Mouse (Mus musculus) hindbrain, embryonic 16.5 days (tissue): ENCODE measurements around the gene Limk1. TPM values are rescaled to one million over a fixed set of nuclear protein-coding genes. Genes with fewer than 3 reads are reported as not detected.

Source experiments
- ATAC-seq: fragments of 200-750 bp; cut with Nextera tagmentation; 2 replicates; pipeline ENCODE4 v1.8.0; 2017; ENCODE audit warnings: moderate TSS enrichment, moderate library complexity
- H3K27ac ChIP-seq: fragments of 300-500 bp; sonication (generic); 2 replicates; pipeline ENCODE4 v1.5.1; 2014; ENCODE audit warnings: low read depth, mild to moderate bottlenecking, control low read depth, low read length, moderate library complexity
- H3K27me3 ChIP-seq: fragments of 300-500 bp; sonication (generic); replicated peaks from 2 replicates; pipeline ENCODE4 v1.6.1; 2014; ENCODE audit warnings: low read length; ENCODE audit not compliant: control insufficient read depth, insufficient read depth
- H3K36me3 ChIP-seq: fragments of 300-500 bp; sonication (generic); 2 replicates; pipeline ENCODE4 v1.6.1; 2014; ENCODE audit warnings: mild to moderate bottlenecking, low read length, moderate library complexity, mixed read lengths; ENCODE audit not compliant: control insufficient read depth, insufficient read depth
- H3K4me1 ChIP-seq: fragments of 300-500 bp; sonication (generic); 2 replicates; pipeline ENCODE4 v1.6.1; 2014; ENCODE audit warnings: low read depth, low read length; ENCODE audit not compliant: control insufficient read depth, insufficient read depth
- H3K4me2 ChIP-seq: fragments of 300-500 bp; sonication (generic); 2 replicates; pipeline ENCODE4 v1.6.1; 2014; ENCODE audit warnings: mild to moderate bottlenecking, low read length, control low read depth, moderate library complexity
- H3K4me3 ChIP-seq: fragments of 300-500 bp; sonication (generic); 2 replicates; pipeline ENCODE4 v1.5.1; 2014; ENCODE audit warnings: mild to moderate bottlenecking, low read length, control low read depth, moderate library complexity
- H3K9ac ChIP-seq: fragments of 300-500 bp; sonication (generic); 2 replicates; pipeline ENCODE4 v1.6.1; 2014; ENCODE audit warnings: low read depth, mild to moderate bottlenecking, control low read depth, low read length, moderate library complexity
- H3K9me3 ChIP-seq: fragments of 300-500 bp; sonication (generic); 2 replicates; pipeline ENCODE4 v1.6.1; 2014; ENCODE audit warnings: mild to moderate bottlenecking, low read length, moderate library complexity; ENCODE audit not compliant: control insufficient read depth
- WGBS: fragments of 180-500 bp; shearing (Covaris S2); extraction: QIAGEN DNeasy Blood & Tissue Kit; methylation state at CpG from one replicate; pipeline ENCODE4 v1.1.7; 2014; 5-methylcytosine and 5-hydroxymethylcytosine counted together
- polyA plus RNA-seq: library from polyadenylated mRNA; unstranded; fragments of >200 nt; fragmentation: Nextera tagmentation; extraction: Ambion mirVana; gene quantifications from 2 replicates; pipeline ENCODE4 v1.2.1, GENCODE M21; 2015

The Limk1 gene
- polyA plus RNA-seq, 1 experiment from 2014 or later: 22.1 TPM

- no peak overlapping the region for H3K27ac ChIP-seq
- WGBS: 54% methylated on average over 8 of the region's 8 CpGs
Measured at GRCm38 (mm10) chr5:134611810-134612521, 76.4 kb downstream of the Limk1 start.

GRCm38 (mm10) chr5:134609916-134610643 lies 78.3 kb downstream of the Limk1 start:
- Histone ChIP-seq H3K9me3 (no peaks in the 10 kb centered on the region), H3K4me1 (no peaks in the 10 kb centered on the region), H3K9ac (no peak overlapping the region), H3K4me3 (no peak overlapping the region), H3K36me3 (no peaks in the 10 kb centered on the region), H3K27ac (no peak overlapping the region), H3K27me3 (no peaks in the 10 kb centered on the region), H3K4me2 (no peak overlapping the region)
- ATAC-seq: no peak
- WGBS: 80% methylated on average over 12 of the region's 12 CpGs

More at GRCm38 (mm10) chr5:134611810-134612521, 76.4 kb downstream of the Limk1 start:
- Histone ChIP-seq H3K4me1 (no peaks in the 10 kb centered on the region), H3K36me3 (no peaks in the 10 kb centered on the region), H3K27me3 (no peaks in the 10 kb centered on the region), H3K4me3 (no peak overlapping the region), H3K4me2 (no peak overlapping the region), H3K9me3 (no peaks in the 10 kb centered on the region), H3K9ac (no peak overlapping the region)
- no peak for ATAC-seq

GRCm38 (mm10) chr5:134607121-134607520 lies 81.3 kb downstream of the Limk1 start:
- no peak for ATAC-seq
- Histone ChIP-seq H3K27ac (no peak overlapping the region), H3K4me1 (no peaks in the 10 kb centered on the region), H3K9me3 (no peaks in the 10 kb centered on the region), H3K4me2 (no peak overlapping the region), H3K9ac (no peak overlapping the region), H3K36me3 (no peaks in the 10 kb centered on the region), H3K4me3 (no peak overlapping the region), H3K27me3 (no peaks in the 10 kb centered on the region)
- WGBS: 60% methylated on average over 5 of the region's 5 CpGs

GRCm38 (mm10) chr5:134606314-134606713 lies 82.1 kb downstream of the Limk1 start:
- Histone ChIP-seq H3K4me3 (no peak overlapping the region), H3K9ac (no peak overlapping the region), H3K4me1 (no peaks in the 10 kb centered on the region), H3K36me3 (no peaks in the 10 kb centered on the region), H3K27ac (no peak overlapping the region), H3K4me2 (no peak overlapping the region), H3K27me3 (no peaks in the 10 kb centered on the region), H3K9me3 (no peaks in the 10 kb centered on the region)
- no peak for ATAC-seq

Other genes starting within 250 kb of the Limk1 start
- gene Gtf2ird1, start 231.9 kb downstream of the Limk1 start, polyA plus RNA-seq: 49.3 and 67.3 TPM in 2 replicates
- 14.4 and 15.8 TPM in 2 replicates for gene Clip2, start 136.2 kb downstream of the Limk1 start, polyA plus RNA-seq
- 0.22 and 0.45 TPM in 2 replicates for gene Syna, start 128.4 kb downstream of the Limk1 start, polyA plus RNA-seq
- gene Rfc2, start 107.2 kb downstream of the Limk1 start, polyA plus RNA-seq: 189 and 192 TPM in 2 replicates
- 2.1 and 2.6 TPM in 2 replicates for gene Lat2, start 73.6 kb downstream of the Limk1 start, polyA plus RNA-seq
- 332 and 340 TPM in 2 replicates for gene Eif4h, start 49.1 kb downstream of the Limk1 start, polyA plus RNA-seq
- gene Eln, start 58.7 kb upstream of the Limk1 start, polyA plus RNA-seq: 25.1 and 26.7 TPM in 2 replicates
- gene Tmem270, start 218.1 kb upstream of the Limk1 start, polyA plus RNA-seq: not detected in 2 replicates
- gene Cldn13, start 226.9 kb upstream of the Limk1 start, polyA plus RNA-seq: not detected in 2 replicates
- gene Mettl27, start 243.8 kb upstream of the Limk1 start, polyA plus RNA-seq: 5.2 and 7.0 TPM in 2 replicates